Mouse (Mus musculus): ENCODE data around the gene Zswim3. TPM values are rescaled to one million over a fixed set of nuclear protein-coding genes. Genes with fewer than 3 reads are reported as not detected.

Zswim3 gene
- total and polyA plus RNA-seq, 2 experiments: 0.82 to 0.83 TPM

DNA sequence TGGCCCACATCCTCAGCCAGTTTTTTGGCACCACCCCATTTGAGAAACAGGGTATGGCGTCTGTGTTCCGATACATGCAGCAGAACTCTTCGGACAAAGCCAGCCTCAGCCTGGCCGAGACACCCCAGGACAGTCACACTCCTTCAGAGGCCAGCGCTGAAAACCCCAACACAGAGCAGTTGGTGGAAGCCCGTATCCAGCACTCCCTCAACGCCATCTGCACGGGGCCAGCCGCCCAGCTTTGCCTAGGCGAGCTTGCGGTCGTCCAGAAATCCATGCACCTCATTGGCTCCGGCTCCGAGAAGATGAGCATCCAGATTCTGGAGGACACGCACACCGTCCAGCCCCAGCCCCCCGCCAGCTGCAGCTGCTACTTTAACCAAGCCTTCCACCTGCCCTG is 20.6 kb downstream of the Zswim3 start:
- H3K9ac ChIP-seq (ENCODE audit: low read depth, low read length): no peak overlapping the region
- WGBS: 96% methylated on average over 17 of the region's 17 CpGs
- no peak for DNase-seq (ENCODE audit: extremely low read depth, low read depth, low spot score)
- no peak overlapping the region for H3K27ac ChIP-seq (replicated peaks; ENCODE audit: insufficient read depth, low read depth, low read length)
- TF ChIP-seq CTCF (IDR thresholded peaks at IDR 0.05; ENCODE audit: low read depth, low read length): no peak
- TF ChIP-seq POLR2A (IDR thresholded peaks at IDR 0.05; ENCODE audit: extremely low read depth, insufficient read depth, low read length): no peak
- H3K27me3 ChIP-seq (ENCODE audit: control insufficient read depth, insufficient read depth, low read length): no peaks in the 10 kb centered on the region
- peaks cover 4% of the 10 kb centered on the region for H3K4me1 ChIP-seq (ENCODE audit: control insufficient read depth, insufficient read depth, low read length)
- peaks cover 4% of the 10 kb centered on the region; the same call in 1 of the 2 replicates for H3K36me3 ChIP-seq (ENCODE audit: control insufficient read depth, insufficient read depth, low read length)
- peaks cover 13% of the 10 kb centered on the region for H3K79me2 ChIP-seq (ENCODE audit: control insufficient read depth, insufficient read depth, low read length)
- H3K4me3 ChIP-seq (ENCODE audit: insufficient read depth, low read depth, low read length): no peak overlapping the region

- H3K4me3 ChIP-seq (ENCODE audit: insufficient read depth, low read depth, low read length): no peak overlapping the region
- peaks cover 4% of the 10 kb centered on the region; the same call in 1 of the 2 replicates for H3K36me3 ChIP-seq (ENCODE audit: control insufficient read depth, insufficient read depth, low read length)
- H3K9ac ChIP-seq (ENCODE audit: low read depth, low read length): no peak overlapping the region
- H3K79me2 ChIP-seq (ENCODE audit: control insufficient read depth, insufficient read depth, low read length): peaks cover 13% of the 10 kb centered on the region
- H3K4me1 ChIP-seq (ENCODE audit: control insufficient read depth, insufficient read depth, low read length): peaks cover 4% of the 10 kb centered on the region
- TF ChIP-seq POLR2A (IDR thresholded peaks at IDR 0.05; ENCODE audit: extremely low read depth, insufficient read depth, low read length) (no peak), CTCF (IDR thresholded peaks at IDR 0.05; ENCODE audit: low read depth, low read length) (no peak)
- 91% methylated on average over 16 of the region's 16 CpGs for WGBS
- no peak for DNase-seq (ENCODE audit: extremely low read depth, low read depth, low spot score)
- no peaks in the 10 kb centered on the region for H3K27me3 ChIP-seq (ENCODE audit: control insufficient read depth, insufficient read depth, low read length)
- no peak overlapping the region for H3K27ac ChIP-seq (replicated peaks; ENCODE audit: insufficient read depth, low read depth, low read length)
Observed at GRCm38 (mm10) chr2:164827146-164827850, 22.4 kb downstream of the Zswim3 start.

- Histone ChIP-seq H3K36me3 (ENCODE audit: control insufficient read depth, insufficient read depth, low read length) (peaks cover 4% of the 10 kb centered on the region; the same call in 1 of the 2 replicates), H3K27me3 (ENCODE audit: control insufficient read depth, insufficient read depth, low read length) (no peaks in the 10 kb centered on the region), H3K4me1 (ENCODE audit: control insufficient read depth, insufficient read depth, low read length) (peaks cover 6% of the 10 kb centered on the region), H3K9ac (ENCODE audit: low read depth, low read length) (no peak within 1 kb of the TSS), H3K27ac (replicated peaks; ENCODE audit: insufficient read depth, low read depth, low read length) (no peak within 1 kb of the TSS), H3K79me2 (ENCODE audit: control insufficient read depth, insufficient read depth, low read length) (peaks cover 13% of the 10 kb centered on the region), H3K4me3 (ENCODE audit: insufficient read depth, low read depth, low read length) (no peak within 1 kb of the TSS)
- no peak for DNase-seq (ENCODE audit: extremely low read depth, low read depth, low spot score)
- WGBS: 89% methylated on average over 6 of the region's 6 CpGs
- TF ChIP-seq CTCF (IDR thresholded peaks at IDR 0.05; ENCODE audit: low read depth, low read length): no peak
- TF ChIP-seq POLR2A (IDR thresholded peaks at IDR 0.05; ENCODE audit: extremely low read depth, insufficient read depth, low read length): no peak
Observed at GRCm38 (mm10) chr2:164828437-164828836, 23.5 kb downstream of the Zswim3 start, which contains the start of gene Spata25. Gene Spata25 (minus strand): TSS chr2:164828537.

DNA sequence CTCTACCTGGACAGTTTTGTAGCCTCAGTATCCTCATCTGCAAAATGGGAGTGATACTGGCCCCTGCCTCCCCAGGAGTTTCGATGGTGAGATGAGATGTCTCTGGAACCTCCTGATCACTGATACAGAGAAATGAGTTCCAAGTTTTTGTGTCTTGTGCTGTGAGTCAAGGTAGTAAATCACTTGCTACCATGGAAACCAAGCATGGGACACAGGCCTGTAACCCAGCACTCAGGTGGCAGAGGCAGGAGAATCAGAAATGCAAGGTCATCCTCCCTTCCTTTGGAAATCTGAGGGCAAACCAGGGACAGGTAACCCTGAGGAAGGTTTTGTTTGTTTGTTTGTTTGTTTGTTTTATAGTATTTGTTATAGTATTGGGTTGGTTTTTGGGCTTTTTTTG is 24.2 kb downstream of the Zswim3 start:
- no peak overlapping the region for H3K4me3 ChIP-seq (ENCODE audit: insufficient read depth, low read depth, low read length)
- H3K79me2 ChIP-seq (ENCODE audit: control insufficient read depth, insufficient read depth, low read length): peaks cover 9% of the 10 kb centered on the region
- H3K9ac ChIP-seq (ENCODE audit: low read depth, low read length): no peak overlapping the region
- WGBS: 97% methylated on average over 1 of the region's 1 CpGs
- peaks cover 4% of the 10 kb centered on the region; the same call in 1 of the 2 replicates for H3K36me3 ChIP-seq (ENCODE audit: control insufficient read depth, insufficient read depth, low read length)
- H3K27me3 ChIP-seq (ENCODE audit: control insufficient read depth, insufficient read depth, low read length): no peaks in the 10 kb centered on the region
- H3K27ac ChIP-seq (replicated peaks; ENCODE audit: insufficient read depth, low read depth, low read length): no peak overlapping the region
- peaks cover 3% of the 10 kb centered on the region; the same call in 1 of the 2 replicates for H3K4me1 ChIP-seq (ENCODE audit: control insufficient read depth, insufficient read depth, low read length)
- no peak for DNase-seq (ENCODE audit: extremely low read depth, low read depth, low spot score)
- TF ChIP-seq CTCF (IDR thresholded peaks at IDR 0.05; ENCODE audit: low read depth, low read length) (no peak), POLR2A (IDR thresholded peaks at IDR 0.05; ENCODE audit: extremely low read depth, insufficient read depth, low read length) (no peak)

- no peaks in the 10 kb centered on the region; the same call in 1 of the 2 replicates for H3K79me2 ChIP-seq (ENCODE audit: control insufficient read depth, insufficient read depth, low read length)
- H3K27ac ChIP-seq (replicated peaks; ENCODE audit: insufficient read depth, low read depth, low read length): no peak overlapping the region
- no peaks in the 10 kb centered on the region for H3K36me3 ChIP-seq (ENCODE audit: control insufficient read depth, insufficient read depth, low read length)
- H3K4me3 ChIP-seq (ENCODE audit: insufficient read depth, low read depth, low read length): no peak overlapping the region
- 62% methylated on average over 10 of the region's 10 CpGs for WGBS
- TF ChIP-seq POLR2A (IDR thresholded peaks at IDR 0.05; ENCODE audit: extremely low read depth, insufficient read depth, low read length): no peak
- no peak for TF ChIP-seq CTCF (IDR thresholded peaks at IDR 0.05; ENCODE audit: low read depth, low read length)
- no peaks in the 10 kb centered on the region for H3K27me3 ChIP-seq (ENCODE audit: control insufficient read depth, insufficient read depth, low read length)
- peaks cover 7% of the 10 kb centered on the region; the same call in 1 of the 2 replicates for H3K4me1 ChIP-seq (ENCODE audit: control insufficient read depth, insufficient read depth, low read length)
- no peak overlapping the region for H3K9ac ChIP-seq (ENCODE audit: low read depth, low read length)
- no peak for DNase-seq (ENCODE audit: extremely low read depth, low read depth, low spot score)
Observed at GRCm38 (mm10) chr2:164831029-164831428, 26.1 kb downstream of the Zswim3 start.

Measured in liver, adult 2 months (tissue).